Mouse (Mus musculus) left cerebral cortex, postnatal 25 days (tissue): ENCODE results near the gene Krtap27-1. TPM values are rescaled to one million over a fixed set of nuclear protein-coding genes. Genes with fewer than 3 reads are reported as not detected.

Source experiments
- DNase-seq, 2 experiments: peaks; one replicate each; pipeline ENCODE4 v3.0.0; 2022; ENCODE audit warnings: low spot score in 2 of 2, mixed read lengths in 1 of 2
- intact Hi-C: fragments of 180-260 bp; cut with DNase I; formaldehyde crosslinking; loops from one replicate; pipeline ENCODE4 v1.15.1; 2025
- total RNA-seq, 2 experiments: library from RNA; stranded (reverse); gene quantifications; 2 replicates each; pipeline ENCODE4 v1.2.3; 2021

Gene Krtap27-1
- total RNA-seq, result not detected

DNA sequence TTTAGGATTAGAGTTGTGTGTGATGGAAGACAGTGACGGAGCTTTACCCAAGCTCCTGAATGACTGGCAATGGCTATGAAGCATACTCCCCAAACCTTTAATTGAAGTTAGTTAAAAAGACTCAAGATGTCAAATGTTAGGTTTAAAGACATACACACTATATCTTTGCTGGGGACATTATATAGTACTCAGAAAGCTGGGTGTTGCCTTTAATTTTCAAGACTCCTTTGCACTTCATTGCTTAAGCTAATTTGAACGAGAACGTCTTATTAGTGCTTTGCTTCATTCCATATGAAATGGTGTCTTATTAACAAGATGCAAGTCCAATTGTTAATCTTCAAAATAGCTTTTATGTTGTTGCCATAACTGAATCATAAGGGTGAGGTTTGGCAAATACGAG lies at the start of gene Krtap27-1:
Gene Krtap27-1 (minus strand): TSS at position 101 of the 400 bp plus-strand sequence.
- no peak for DNase-seq
- intact Hi-C loops, result no loop called here

DNA sequence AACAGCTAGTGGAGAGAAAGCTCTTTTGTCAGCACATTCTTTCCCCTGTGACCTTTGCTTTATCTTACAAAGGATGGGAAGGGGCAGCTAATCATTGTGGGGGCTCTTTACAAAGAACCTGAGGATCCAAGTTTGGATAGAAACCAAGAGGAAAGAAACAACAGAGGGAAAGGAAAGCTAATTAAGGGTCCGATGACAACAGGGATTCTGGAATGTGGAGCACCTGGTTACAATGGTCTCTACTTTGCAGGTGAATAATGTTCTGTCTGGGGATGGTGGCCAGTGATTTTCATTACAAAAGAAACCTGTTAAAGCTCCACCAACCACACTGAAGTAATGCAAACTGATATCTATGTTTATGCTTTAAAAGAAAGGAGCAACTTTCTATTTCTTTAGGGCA lies 48.6 kb upstream of the Krtap27-1 start:
- intact Hi-C loops, result no loop called here
- DNase-seq, result no peak

GRCm38 (mm10) chr16:88716549-88716948 lies 45.1 kb upstream of the Krtap27-1 start:
- no peak for DNase-seq
- intact Hi-C loops, result no loop called here

GRCm38 (mm10) chr16:88711245-88711644 lies 39.8 kb upstream of the Krtap27-1 start:
- no peak for DNase-seq
- intact Hi-C loops, result no loop called here

DNA sequence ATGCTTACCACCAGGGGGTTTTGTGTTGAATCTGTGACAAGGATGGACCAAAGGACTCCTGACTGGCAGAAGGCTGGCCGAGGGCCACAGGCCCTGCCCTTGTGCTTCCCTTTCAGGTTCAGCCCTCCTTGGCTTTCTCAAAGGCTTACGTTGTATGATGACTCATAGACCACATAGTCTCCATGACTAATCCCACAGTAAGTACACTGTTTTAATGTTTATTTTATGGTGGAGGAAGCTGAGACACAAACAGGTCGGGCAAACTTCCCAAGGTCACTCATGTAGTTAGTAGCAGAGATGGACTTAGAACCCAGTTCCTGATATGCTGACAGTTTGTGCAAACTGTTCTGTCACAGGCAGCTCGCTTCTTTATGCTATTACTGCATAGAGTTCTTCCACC lies 39.3 kb upstream of the Krtap27-1 start:
- intact Hi-C loops, result no loop called here
- DNase-seq, result no peak

- intact Hi-C loops, result no loop called here
These were observed 36.1 kb upstream of the Krtap27-1 start, which contains the start of gene 2310061N02Rik for GRCm38 (mm10) chr16:88707496-88708012. Gene 2310061N02Rik (minus strand): TSS chr16:88707962.

GRCm38 (mm10) chr16:88701072-88701864 lies 29.8 kb upstream of the Krtap27-1 start:
- peak in 1 of 2 experiments; percentile 4 for DNase-seq
- intact Hi-C loops, result no loop called here

More at GRCm38 (mm10) chr16:88707496-88708012, 36.1 kb upstream of the Krtap27-1 start, which contains the start of gene 2310061N02Rik:
- DNase-seq, result no peak

- intact Hi-C loops, result no loop called here
These were observed 24.8 kb upstream of the Krtap27-1 start for GRCm38 (mm10) chr16:88696256-88696655.

GRCm38 (mm10) chr16:88681282-88681681 lies 9.8 kb upstream of the Krtap27-1 start:
- intact Hi-C loops, result no loop called here
- peak in 1 of 2 experiments; percentile 41 for DNase-seq

More at GRCm38 (mm10) chr16:88696256-88696655, 24.8 kb upstream of the Krtap27-1 start:
- DNase-seq, result no peak

DNA sequence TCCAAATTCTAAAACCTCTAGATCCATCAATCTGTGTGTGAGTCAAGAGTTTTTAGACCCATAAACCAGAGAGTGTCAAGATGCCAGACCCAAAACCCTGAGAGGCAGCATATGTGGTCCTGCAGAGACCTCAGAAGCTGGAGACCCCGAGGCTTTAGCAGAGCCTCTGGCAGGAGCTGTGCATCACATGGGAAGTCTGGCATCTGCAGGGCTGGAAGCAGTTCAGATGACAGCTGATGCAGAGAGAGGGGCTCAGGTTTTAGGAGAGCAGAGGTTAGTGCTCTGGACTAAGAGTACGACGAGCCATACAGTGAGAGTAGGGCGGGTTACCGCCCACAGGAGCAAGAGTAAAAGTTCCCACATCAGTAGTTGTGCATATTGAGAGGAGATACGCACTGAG lies 7.6 kb upstream of the Krtap27-1 start:
- DNase-seq, result no peak
- intact Hi-C loops, result no loop called here

DNA sequence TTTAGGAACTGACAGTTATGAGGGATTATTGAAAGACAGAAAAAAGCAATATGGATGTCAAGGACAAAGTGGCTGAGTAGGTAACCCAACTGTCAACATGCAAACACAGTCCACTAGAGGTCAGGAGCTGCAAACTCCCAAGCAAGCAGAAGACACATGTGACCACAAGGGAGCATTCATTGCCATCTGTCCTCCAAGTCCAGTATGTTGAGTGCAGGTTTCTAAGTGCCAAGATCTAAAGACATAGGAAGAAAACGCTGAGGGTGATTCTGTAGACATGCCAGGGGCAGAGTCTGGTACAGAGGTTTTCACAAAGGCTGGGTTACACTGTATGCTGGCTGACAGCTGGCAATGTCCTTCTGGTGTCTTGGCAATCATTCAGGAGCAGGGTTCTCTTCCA lies 14.0 kb downstream of the Krtap27-1 start:
- intact Hi-C loops, result no loop called here
- DNase-seq, result no peak

GRCm38 (mm10) chr16:88651952-88652351 lies 19.5 kb downstream of the Krtap27-1 start:
- no peak for DNase-seq
- intact Hi-C loops, result no loop called here

DNA sequence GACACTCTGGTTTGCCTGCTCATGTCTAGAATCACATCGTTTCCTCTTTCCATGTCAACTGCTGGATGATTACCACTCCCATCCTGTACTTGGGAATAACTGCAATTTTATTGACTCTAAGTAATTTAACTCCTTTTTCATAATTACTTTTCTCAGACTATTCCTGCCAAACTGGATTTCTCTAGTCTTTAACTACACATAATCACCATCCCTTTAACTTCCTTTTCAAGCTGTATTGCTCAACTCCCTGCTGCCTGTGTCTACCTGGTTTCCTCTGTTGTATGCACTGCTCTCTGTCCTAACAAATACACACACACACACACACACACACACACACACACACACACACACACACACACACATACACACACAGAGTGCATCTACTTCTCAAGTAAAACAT lies 20.4 kb downstream of the Krtap27-1 start:
- DNase-seq, result no peak
- intact Hi-C loops, result no loop called here

GRCm38 (mm10) chr16:88647358-88647846 lies 24.1 kb downstream of the Krtap27-1 start, which contains the start of gene Krtap26-1:
Gene Krtap26-1 (minus strand): TSS chr16:88647796.
- DNase-seq, result no peak
- intact Hi-C loops, result no loop called here

- intact Hi-C loops, result no loop called here
- no peak for DNase-seq
These were observed 24.9 kb downstream of the Krtap27-1 start for GRCm38 (mm10) chr16:88646366-88647111.

DNA sequence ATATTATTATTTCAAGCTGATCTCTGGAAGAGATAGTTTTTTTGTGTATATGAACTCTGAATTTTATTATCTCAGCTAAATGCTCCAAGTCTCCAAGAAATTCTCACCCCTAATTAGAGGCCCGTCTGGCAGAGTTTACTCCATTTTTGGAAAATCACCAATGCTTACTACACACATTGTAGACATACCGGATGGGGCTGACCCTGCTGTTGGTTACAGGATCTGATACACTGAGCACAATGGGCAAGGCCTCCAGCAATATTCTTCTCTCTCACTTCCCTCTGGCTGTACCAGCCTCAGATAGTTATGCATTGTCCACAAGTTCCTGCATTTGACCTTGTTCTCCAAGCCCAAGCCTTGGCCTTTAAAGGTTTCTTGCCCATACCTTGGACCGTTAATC lies 31.4 kb downstream of the Krtap27-1 start:
- no peak for DNase-seq
- intact Hi-C loops, result no loop called here

DNA sequence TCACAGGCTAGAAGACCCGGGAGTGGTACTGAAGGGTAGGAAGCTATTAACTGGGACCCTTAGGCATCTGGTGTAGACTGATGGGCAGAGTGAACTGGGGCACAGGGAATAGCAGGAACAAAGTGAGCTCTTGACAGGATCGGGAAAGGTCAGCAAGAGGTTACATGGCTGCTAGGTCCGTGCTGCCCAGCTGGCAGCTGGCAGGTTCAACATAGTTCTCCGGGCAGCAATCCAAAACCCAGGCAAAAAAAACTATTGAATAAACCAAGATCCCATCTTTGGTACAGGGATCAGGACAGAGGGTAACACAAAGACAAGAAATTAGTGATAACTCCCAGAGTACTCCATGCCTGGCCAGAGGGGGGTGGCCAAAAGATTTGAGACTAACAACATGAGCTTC lies 36.3 kb downstream of the Krtap27-1 start:
- no peak for DNase-seq
- intact Hi-C loops, result no loop called here

DNA sequence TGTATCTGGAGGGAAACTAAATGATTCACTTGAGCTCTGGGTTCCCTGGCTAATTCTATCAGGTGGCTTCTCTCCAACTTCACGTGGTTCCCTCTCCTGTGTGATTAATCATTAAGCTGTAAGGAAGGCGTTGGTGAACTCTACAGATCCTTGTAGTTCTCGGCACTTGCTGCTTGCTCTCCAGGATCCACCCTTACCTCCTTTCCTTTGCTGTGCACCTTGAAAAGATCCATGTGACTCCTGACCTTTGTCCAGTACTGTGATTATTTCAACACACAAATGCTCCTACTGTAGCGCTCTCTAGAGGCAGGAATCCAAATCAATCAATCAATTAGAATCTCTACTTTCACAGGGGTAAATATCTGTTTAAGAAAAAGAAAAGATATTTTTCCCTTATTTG lies 40.0 kb downstream of the Krtap27-1 start:
- intact Hi-C loops, result no loop called here
- DNase-seq, result no peak

GRCm38 (mm10) chr16:88627566-88627965 lies 43.9 kb downstream of the Krtap27-1 start, which contains the start of gene 2310079G19Rik:
Gene 2310079G19Rik (minus strand): TSS chr16:88627666.
- no peak for DNase-seq

More at GRCm38 (mm10) chr16:88627566-88627965, 43.9 kb downstream of the Krtap27-1 start, which contains the start of gene 2310079G19Rik:
- intact Hi-C loops, result no loop called here
